Mouse (Mus musculus) cortical plate, adult 2 months (tissue): ENCODE measurements at regions not wholly inside any gene's neighbourhood (a gene's known extent, or its start where the extent isn't known, plus 50 kb on each side); places are given as distances from the start of the nearest gene placed in this dataset.

Source experiments
- CTCF ChIP-seq: fragments of 200-500 bp; IDR thresholded peaks from 2 replicates; pipeline ENCODE4 v1.5.1; 2011; ENCODE audit warnings: mild to moderate bottlenecking, control low read depth, low read length; ENCODE audit not compliant: insufficient read depth; ENCODE audit errors: extremely low read depth
- POLR2A ChIP-seq: fragments of 200-500 bp; IDR thresholded peaks from 2 replicates; pipeline ENCODE4 v1.6.1; 2011; ENCODE audit warnings: mild to moderate bottlenecking, low read length, control low read depth; ENCODE audit not compliant: insufficient read depth; ENCODE audit errors: extremely low read depth

DNA sequence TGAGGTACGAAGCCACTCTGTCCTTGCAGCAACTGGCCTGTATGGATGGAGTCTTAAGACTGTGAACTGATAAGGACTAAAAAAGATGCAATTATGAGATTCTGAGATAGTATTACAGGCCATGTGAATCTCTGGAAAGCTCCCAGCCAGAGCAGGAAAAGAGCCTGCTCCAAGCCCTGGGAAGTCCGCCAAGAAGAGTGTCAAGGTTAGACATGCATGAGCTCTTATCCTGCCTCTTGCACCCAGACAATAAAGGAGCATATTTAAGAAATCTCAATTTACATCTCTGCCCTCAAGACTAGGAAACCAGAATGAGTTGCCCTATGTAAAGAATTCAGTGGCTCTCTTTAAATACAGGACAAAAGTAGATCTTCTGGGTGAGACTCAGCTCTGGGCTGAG lies 90.8 kb upstream of the Tac1 start:
- TF ChIP-seq CTCF (no peak), POLR2A (no peak)
